Mouse (Mus musculus) olfactory bulb, adult 2 months (tissue): ENCODE measurements at regions not wholly inside any gene's neighbourhood (a gene's known extent, or its start where the extent isn't known, plus 50 kb on each side); places are given as distances from the start of the nearest gene placed in this dataset.

Experiments
- CTCF ChIP-seq: fragments of 200-500 bp; IDR thresholded peaks from 2 replicates; pipeline ENCODE4 v1.5.1; 2012; ENCODE audit warnings: low read depth, mild to moderate bottlenecking, low read length, moderate library complexity; ENCODE audit not compliant: insufficient read depth
- POLR2A ChIP-seq: fragments of 200-500 bp; IDR thresholded peaks from 2 replicates; pipeline ENCODE4 v1.6.1; 2012; ENCODE audit warnings: mild to moderate bottlenecking, low read depth, low read length, moderate library complexity; ENCODE audit not compliant: insufficient read depth

GRCm38 (mm10) chr17:10087192-10087886 lies 232.3 kb downstream of the Qk start:
- TF ChIP-seq POLR2A (no peak), CTCF (no peak)
